Mouse (Mus musculus) kidney, embryonic 15.5 days (tissue): ENCODE data around the gene Cux1. TPM values are rescaled to one million over a fixed set of nuclear protein-coding genes. Genes with fewer than 3 reads are reported as not detected.

Experiments used
- ATAC-seq: fragments of 200-750 bp; cut with Nextera tagmentation; replicated peaks from 2 replicates; pipeline ENCODE4 v1.8.0; 2017; ENCODE audit warnings: moderate TSS enrichment; ENCODE audit not compliant: low FRiP score
- H3K27ac ChIP-seq: fragments of 300-500 bp; sonication (generic); 2 replicates; pipeline ENCODE4 v1.5.1; 2015; ENCODE audit warnings: mild to moderate bottlenecking, inconsistent platforms
- H3K27me3 ChIP-seq: fragments of 300-500 bp; sonication (generic); 2 replicates; pipeline ENCODE4 v1.6.1; 2015; ENCODE audit warnings: inconsistent platforms
- H3K36me3 ChIP-seq: fragments of 300-500 bp; sonication (generic); 2 replicates; pipeline ENCODE4 v1.6.1; 2015; ENCODE audit warnings: inconsistent platforms
- H3K4me1 ChIP-seq: fragments of 300-500 bp; sonication (generic); 2 replicates; pipeline ENCODE4 v1.6.1; 2015; ENCODE audit warnings: inconsistent platforms
- H3K4me2 ChIP-seq: fragments of 300-500 bp; sonication (generic); 2 replicates; pipeline ENCODE4 v1.6.1; 2015; ENCODE audit warnings: moderate library complexity, mild to moderate bottlenecking, inconsistent platforms
- H3K4me3 ChIP-seq: fragments of 300-500 bp; sonication (generic); replicated peaks from 2 replicates; pipeline ENCODE4 v1.5.1; 2015; ENCODE audit warnings: mild to moderate bottlenecking, inconsistent platforms
- H3K9ac ChIP-seq: fragments of 300-500 bp; sonication (generic); 2 replicates; pipeline ENCODE4 v1.6.1; 2015; ENCODE audit warnings: mild to moderate bottlenecking, inconsistent platforms
- H3K9me3 ChIP-seq: fragments of 300-500 bp; sonication (generic); replicated peaks from 2 replicates; pipeline ENCODE4 v1.6.1; 2016; ENCODE audit warnings: inconsistent platforms
- WGBS: fragments of 180-500 bp; shearing (Covaris S2); methylation state at CpG from one replicate; pipeline ENCODE4 v1.1.7; 2015; ENCODE audit warnings: mixed read lengths; 5-methylcytosine and 5-hydroxymethylcytosine counted together
- polyA plus RNA-seq: library from polyadenylated mRNA; unstranded; fragments of >200 nt; fragmentation: Nextera tagmentation; extraction: Ambion mirVana; gene quantifications from 2 replicates; pipeline ENCODE4 v1.2.1, GENCODE M21; 2015

The Cux1 gene
- polyA plus RNA-seq: 108 and 110 TPM in 2 replicates

- Histone ChIP-seq H3K4me1 (peaks cover 41% of the 10 kb centered on the region), H3K27ac (peak within 1 kb of the TSS; percentile 95), H3K4me3 (peak within 1 kb of the TSS; percentile 71), H3K27me3 (peaks cover 12% of the 10 kb centered on the region; the same call in 1 of the 2 replicates), H3K9me3 (no peaks in the 10 kb centered on the region), H3K36me3 (no peaks in the 10 kb centered on the region), H3K4me2 (peak within 1 kb of the TSS; percentile 98), H3K9ac (peak within 1 kb of the TSS; percentile 88)
- WGBS: under 1% methylated on average over 74 of the region's 103 CpGs
- ATAC-seq: peak; percentile 91
Measured at GRCm38 (mm10) chr5:136567176-136568025, at the start of gene Cux1. Gene Cux1 (minus strand): TSS chr5:136567490.

GRCm38 (mm10) chr5:136612391-136612790 lies 45.1 kb upstream of the Cux1 start:
- Histone ChIP-seq H3K4me1 (peaks cover 4% of the 10 kb centered on the region; the same call in 1 of the 2 replicates), H3K9ac (no peak overlapping the region), H3K36me3 (no peaks in the 10 kb centered on the region), H3K27ac (no peak overlapping the region), H3K4me3 (no peak overlapping the region), H3K4me2 (no peak overlapping the region), H3K9me3 (no peaks in the 10 kb centered on the region), H3K27me3 (no peaks in the 10 kb centered on the region)
- 52% methylated on average over 1 of the region's 1 CpGs for WGBS
- ATAC-seq: no peak

- peak; percentile 66 for ATAC-seq
- 51% methylated on average over 6 of the region's 6 CpGs for WGBS
- H3K27me3 ChIP-seq: no peaks in the 10 kb centered on the region
- H3K27ac ChIP-seq: peak overlapping the region; percentile 4; the same call in 1 of the 2 replicates
- H3K4me3 ChIP-seq: no peak overlapping the region
- peaks cover 9% of the 10 kb centered on the region; the same call in 1 of the 2 replicates for H3K4me1 ChIP-seq
- no peak overlapping the region for H3K4me2 ChIP-seq
- no peaks in the 10 kb centered on the region for H3K36me3 ChIP-seq
- no peak overlapping the region for H3K9ac ChIP-seq
- H3K9me3 ChIP-seq: no peaks in the 10 kb centered on the region
Measured at GRCm38 (mm10) chr5:136608814-136609434, 41.6 kb upstream of the Cux1 start.

- H3K9ac ChIP-seq: no peak overlapping the region
- H3K4me3 ChIP-seq: no peak overlapping the region
- H3K36me3 ChIP-seq: no peaks in the 10 kb centered on the region
- no peaks in the 10 kb centered on the region for H3K9me3 ChIP-seq
- H3K4me1 ChIP-seq: peaks cover 9% of the 10 kb centered on the region; the same call in 1 of the 2 replicates
- H3K4me2 ChIP-seq: no peak overlapping the region
- WGBS: 75% methylated on average over 11 of the region's 11 CpGs
- no peak overlapping the region for H3K27ac ChIP-seq
- ATAC-seq: no peak
- H3K27me3 ChIP-seq: no peaks in the 10 kb centered on the region
Measured at GRCm38 (mm10) chr5:136605144-136605543, 37.9 kb upstream of the Cux1 start.

- WGBS: 87% methylated on average over 13 of the region's 13 CpGs
- Histone ChIP-seq H3K36me3 (no peaks in the 10 kb centered on the region), H3K27ac (no peak overlapping the region), H3K9me3 (no peaks in the 10 kb centered on the region), H3K27me3 (no peaks in the 10 kb centered on the region), H3K4me1 (peaks cover 9% of the 10 kb centered on the region; the same call in 1 of the 2 replicates), H3K4me3 (no peak overlapping the region), H3K9ac (no peak overlapping the region), H3K4me2 (no peak overlapping the region)
- ATAC-seq: no peak
Measured at GRCm38 (mm10) chr5:136603176-136603964, 36.1 kb upstream of the Cux1 start.

GRCm38 (mm10) chr5:136600511-136600910 lies 33.2 kb upstream of the Cux1 start:
- no peak overlapping the region for H3K9ac ChIP-seq
- no peaks in the 10 kb centered on the region for H3K9me3 ChIP-seq
- no peak overlapping the region for H3K4me3 ChIP-seq
- H3K27ac ChIP-seq: no peak overlapping the region
- WGBS: 71% methylated on average over 5 of the region's 5 CpGs
- ATAC-seq: no peak
- H3K36me3 ChIP-seq: no peaks in the 10 kb centered on the region
- no peaks in the 10 kb centered on the region for H3K27me3 ChIP-seq
- no peak overlapping the region for H3K4me2 ChIP-seq
- H3K4me1 ChIP-seq: 0 out of 2 replicates have a peak, but pooled peaks cover 5% of the 10 kb centered on the region

GRCm38 (mm10) chr5:136594896-136595540 lies 27.7 kb upstream of the Cux1 start:
- Histone ChIP-seq H3K4me2 (no peak overlapping the region), H3K9me3 (no peaks in the 10 kb centered on the region), H3K4me3 (no peak overlapping the region), H3K4me1 (no peaks in the 10 kb centered on the region), H3K27ac (no peak overlapping the region), H3K36me3 (no peaks in the 10 kb centered on the region), H3K9ac (no peak overlapping the region), H3K27me3 (no peaks in the 10 kb centered on the region)
- no peak for ATAC-seq
- WGBS: 53% methylated on average over 8 of the region's 8 CpGs

- Histone ChIP-seq H3K9me3 (no peaks in the 10 kb centered on the region), H3K9ac (no peak overlapping the region), H3K4me3 (no peak overlapping the region), H3K4me2 (no peak overlapping the region), H3K36me3 (no peaks in the 10 kb centered on the region), H3K4me1 (no peaks in the 10 kb centered on the region), H3K27ac (no peak overlapping the region), H3K27me3 (no peaks in the 10 kb centered on the region)
- no peak for ATAC-seq
- 85% methylated on average over 8 of the region's 8 CpGs for WGBS
Measured at GRCm38 (mm10) chr5:136591816-136592499, 24.7 kb upstream of the Cux1 start.

GRCm38 (mm10) chr5:136589002-136589401 lies 21.7 kb upstream of the Cux1 start:
- H3K4me1 ChIP-seq: peaks cover 8% of the 10 kb centered on the region
- H3K36me3 ChIP-seq: no peaks in the 10 kb centered on the region
- H3K27ac ChIP-seq: no peak overlapping the region
- 49% methylated on average over 2 of the region's 2 CpGs for WGBS
- H3K9ac ChIP-seq: no peak overlapping the region
- ATAC-seq: no peak
- no peak overlapping the region for H3K4me2 ChIP-seq
- H3K27me3 ChIP-seq: no peaks in the 10 kb centered on the region
- H3K9me3 ChIP-seq: no peaks in the 10 kb centered on the region
- H3K4me3 ChIP-seq: no peak overlapping the region

- no peaks in the 10 kb centered on the region for H3K36me3 ChIP-seq
- H3K27ac ChIP-seq: no peak overlapping the region
- no peak overlapping the region for H3K4me3 ChIP-seq
- H3K4me1 ChIP-seq: peaks cover 8% of the 10 kb centered on the region
- H3K27me3 ChIP-seq: no peaks in the 10 kb centered on the region
- no peak overlapping the region for H3K9ac ChIP-seq
- no peak overlapping the region for H3K4me2 ChIP-seq
- no peak for ATAC-seq
- WGBS: 53% methylated on average over 3 of the region's 3 CpGs
- H3K9me3 ChIP-seq: no peaks in the 10 kb centered on the region
Measured at GRCm38 (mm10) chr5:136588471-136588870, 21.2 kb upstream of the Cux1 start.

GRCm38 (mm10) chr5:136584676-136585285 lies 17.5 kb upstream of the Cux1 start:
- no peaks in the 10 kb centered on the region for H3K36me3 ChIP-seq
- peaks cover 35% of the 10 kb centered on the region for H3K4me1 ChIP-seq
- peaks cover 8% of the 10 kb centered on the region for H3K27me3 ChIP-seq
- H3K9ac ChIP-seq: no peak overlapping the region
- H3K4me2 ChIP-seq: no peak overlapping the region
- no peaks in the 10 kb centered on the region for H3K9me3 ChIP-seq
- WGBS: 2% methylated on average over 4 of the region's 4 CpGs
- H3K4me3 ChIP-seq: no peak overlapping the region
- peak overlapping the region; percentile 56 for H3K27ac ChIP-seq
- ATAC-seq: peak; percentile 70
